Mouse (Mus musculus) kidney, postnatal 14 days (tissue): ENCODE measurements around the gene Stxbp4.

Experiments used
- DNase-seq: peaks from one replicate; pipeline ENCODE4 v3.0.0; 2022; ENCODE audit warnings: mixed read lengths

Stxbp4 gene

GRCm38 (mm10) chr11:90451506-90451905 lies 186.4 kb downstream of the Stxbp4 start:
- DNase-seq, result no peak

DNA sequence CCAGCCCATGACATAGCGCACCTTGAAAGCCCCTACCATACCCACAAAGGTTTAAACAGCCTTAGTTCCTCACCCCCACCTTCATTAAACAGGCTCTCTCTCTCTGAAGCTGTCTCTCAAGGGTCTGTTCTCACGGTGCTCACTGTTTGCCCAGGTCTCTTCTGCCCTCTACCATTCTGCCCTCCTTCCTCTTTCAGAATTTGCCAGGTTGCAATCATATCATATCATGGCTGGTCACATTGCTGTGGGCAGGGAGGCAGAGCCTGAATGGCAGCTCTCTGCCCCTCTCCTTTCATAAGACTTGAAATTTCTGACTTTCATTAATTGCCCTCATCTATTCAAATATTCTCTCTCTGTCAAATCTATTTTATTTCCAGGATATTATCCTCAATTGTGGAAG lies 195.4 kb downstream of the Stxbp4 start:
- DNase-seq, result no peak

GRCm38 (mm10) chr11:90440851-90441250 lies 197.0 kb downstream of the Stxbp4 start:
- DNase-seq, result no peak

DNA sequence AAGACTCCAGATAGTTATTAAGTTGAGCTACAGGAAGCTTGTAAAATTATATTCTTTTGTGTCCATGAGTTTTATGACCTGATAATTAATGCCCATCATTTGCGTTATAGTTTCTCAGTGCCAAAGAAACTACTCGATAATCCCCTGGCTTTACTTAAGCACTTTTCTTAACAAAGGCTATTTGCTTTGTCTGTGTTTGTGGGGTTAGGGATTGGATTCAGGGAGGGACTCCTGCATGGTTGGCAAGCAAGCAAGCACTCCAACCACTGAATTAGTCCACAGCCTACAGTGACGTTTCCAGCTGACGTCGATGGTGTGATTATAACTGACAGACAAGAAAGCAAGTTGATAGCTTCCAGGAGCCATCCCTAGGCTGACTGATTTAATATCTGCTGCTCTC lies 199.1 kb downstream of the Stxbp4 start:
- no peak for DNase-seq
